Mouse (Mus musculus): ENCODE data around the gene AI481877.

DNA sequence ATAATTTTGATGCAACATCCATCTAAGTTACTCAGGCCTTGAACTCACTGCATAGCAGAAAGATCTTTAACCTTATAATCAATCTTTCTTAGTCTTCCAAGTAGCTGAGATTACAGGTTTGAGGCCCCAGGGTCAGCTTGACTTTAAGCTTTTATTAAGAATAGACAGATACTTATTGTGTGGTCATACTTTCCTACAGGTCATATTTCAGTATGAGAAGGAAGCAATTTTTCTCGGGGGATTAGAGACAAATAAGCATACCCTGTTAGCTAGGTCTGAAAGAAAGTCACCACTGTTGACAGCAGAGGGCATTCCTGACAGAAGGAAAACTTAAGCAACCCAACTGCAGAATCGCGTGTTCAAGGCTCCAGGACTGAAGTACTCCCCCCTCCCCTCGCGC lies 130.8 kb downstream of the AI481877 start:
- TF ChIP-seq USF1 (IDR thresholded peaks at IDR 0.05; ENCODE audit: low read depth, low read length): no peak
- TF ChIP-seq SMC3 (IDR thresholded peaks at IDR 0.05; ENCODE audit: low read depth, low read length): no peak
- no peak for TF ChIP-seq NRF1 (IDR thresholded peaks at IDR 0.05; ENCODE audit: low read depth, low read length)
- 0 out of 4 replicates have a peak, but pooled peaks of 1 of the 2 experiments have one; percentile 5 for TF ChIP-seq CTCF (conservative IDR thresholded peaks at IDR 0.05 in 1 of 2, IDR thresholded peaks at IDR 0.05 in 1 of 2; ENCODE audit: low read depth in 2 of 2, low read length in 2 of 2)
- TF ChIP-seq MAX (IDR thresholded peaks at IDR 0.05; ENCODE audit: low read length): no peak
- TF ChIP-seq CHD2 (IDR thresholded peaks at IDR 0.05; ENCODE audit: low read length): no peak
- TF ChIP-seq POLR2A (IDR thresholded peaks at IDR 0.05; ENCODE audit: low read depth, low read length): no peak
- TF ChIP-seq ELF1 (IDR thresholded peaks at IDR 0.05; ENCODE audit: low read depth, low read length): no peak

Measured in CH12.LX (cell line).